Mouse (Mus musculus) Patski (cell line): ENCODE results near the gene H2afz. TPM values are rescaled to one million over a fixed set of nuclear protein-coding genes. Genes with fewer than 3 reads are reported as not detected.

ENCODE experiments used
- ATAC-seq: fragments of 100-300 bp; one replicate; pipeline ENCODE4 v1.8.0; 2021
- CTCF ChIA-PET: fragments of 350-600 bp; sonication (Branson Sonifier 250); formaldehyde crosslinking; loops from one replicate; lab custom pipeline; 2022; ENCODE audit warnings: inconsistent platforms; lab: Charles Lee
- POLR2A ChIA-PET: fragments of 350-600 bp; sonication (Branson Sonifier 250); formaldehyde crosslinking; loops from one replicate; lab custom pipeline; 2022; ENCODE audit warnings: antibody characterized with exemption, inconsistent platforms; lab: Charles Lee
- DNase-seq: peaks from one replicate; pipeline ENCODE4 v3.0.0-alpha.2; 2011; ENCODE audit warnings: low read depth, low spot score
- H3K27me3 ChIP-seq: fragments of 371-371 bp; one replicate; pipeline ENCODE4 v1.5.1; 2021
- CTCF ChIP-seq: fragments of 100-300 bp; IDR thresholded peaks from one replicate; pipeline ENCODE4 v1.5.1; 2021
- in situ Hi-C: fragments of 300-500 bp; cut with MboI; formaldehyde crosslinking; loops from 3 replicates; pipeline ENCODE4 v1.11.1; 2018; ENCODE audit warnings: low pct_unique_long_range_greater_than_20kb, mixed read lengths
- polyA plus RNA-seq: library from polyadenylated mRNA; unstranded; gene quantifications from one replicate; pipeline ENCODE4 v1.2.3, GENCODE M21; 2021

The H2afz gene
- polyA plus RNA-seq, 1 experiment from 2014 or later, result 779 TPM

DNA sequence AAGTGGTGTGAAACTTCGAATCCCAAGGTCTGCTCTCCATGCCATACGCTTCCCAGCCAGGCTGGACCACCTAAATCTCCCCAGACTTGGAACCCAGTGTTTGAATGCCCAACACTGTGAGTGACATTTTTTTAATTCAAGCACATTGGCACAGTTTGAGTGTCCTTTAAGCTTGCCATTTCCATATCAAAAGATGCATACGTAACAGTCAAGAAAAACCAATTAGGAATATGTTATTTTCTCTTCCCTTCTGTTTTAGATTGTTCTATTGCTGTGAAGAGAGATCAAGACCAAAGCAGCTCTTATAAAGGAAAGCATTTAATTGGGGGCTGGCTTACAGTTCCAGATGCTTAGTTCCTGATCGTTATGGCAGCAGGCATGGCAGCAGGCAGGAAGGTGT lies 2.9 kb upstream of the H2afz start:
- no peak for TF ChIP-seq CTCF
- no peak for ATAC-seq
- ChIA-PET POLR2A (interaction anchor here (0.6 to 1.7 kb wide), 2 partner anchors 130 to 929 kb away, joined by 4 to 5 read pairs; no protein-coding TSS in a partner anchor), CTCF (interaction anchor here (0.9 to 1.8 kb wide), 3 partner anchors 16 to 130 kb away, joined by 4 to 6 read pairs (median 4); no protein-coding TSS in a partner anchor)
- no peak for DNase-seq
- H3K27me3 ChIP-seq, result no peaks in the 10 kb centered on the region
- in situ Hi-C loops, result loop anchor here (5.0 kb wide), 1 partner anchor 84 kb away; no protein-coding TSS in a partner anchor

DNA sequence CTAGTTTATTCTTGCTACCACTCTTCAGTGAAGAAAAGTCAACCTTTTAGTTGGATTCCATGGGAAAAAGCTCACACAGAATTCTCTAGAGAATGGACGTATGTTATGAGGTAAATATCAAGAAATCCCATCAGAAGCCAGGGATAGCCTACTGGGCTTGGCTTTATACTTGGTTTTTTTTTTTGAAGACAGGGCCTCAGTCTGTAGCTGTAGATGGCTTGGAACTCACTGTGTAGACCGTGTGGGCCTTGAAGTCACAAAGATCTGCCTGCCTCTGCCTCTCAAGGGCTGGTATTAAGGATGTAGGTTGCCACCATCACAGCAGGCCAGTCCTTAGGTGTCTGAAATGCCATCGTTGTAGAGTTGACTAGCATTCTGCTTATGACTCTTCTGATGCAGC lies 1.7 kb upstream of the H2afz start:
- TF ChIP-seq CTCF, result no peak
- ChIA-PET POLR2A (no interaction called here), CTCF (interaction anchor here (1.7 kb wide), 1 partner anchor 128 kb away, joined by 4 read pairs; no protein-coding TSS in a partner anchor)
- ATAC-seq, result no peak
- H3K27me3 ChIP-seq, result no peaks in the 10 kb centered on the region
- no peak for DNase-seq
- in situ Hi-C loops, result loop anchor here (5.0 kb wide), 1 partner anchor 85 kb away; no protein-coding TSS in a partner anchor

GRCm38 (mm10) chr3:137863330-137864123 lies 760 bp upstream of the H2afz start:
- DNase-seq, result no peak
- ATAC-seq, result no peak
- CTCF ChIA-PET, result interaction anchor here (0.9 to 1.7 kb wide), 5 partner anchors 16 to 280 kb away, joined by 3 to 4 read pairs (median 3); no protein-coding TSS in a partner anchor
- H3K27me3 ChIP-seq, result no peaks in the 10 kb centered on the region
- no peak for TF ChIP-seq CTCF
- in situ Hi-C loops, result loop anchor here (5.0 kb wide), 1 partner anchor 86 kb away; no protein-coding TSS in a partner anchor
- POLR2A ChIA-PET, result interaction anchor here (0.6 to 1.4 kb wide), 2 partner anchors 22 to 57 kb away, joined by 3 to 4 read pairs; no protein-coding TSS in a partner anchor

- POLR2A ChIA-PET, result interaction anchor here (0.5 to 1.6 kb wide), 11 partner anchors 13 to 1031 kb away, joined by 3 to 9 read pairs (median 3); partner anchors contain the start of gene Trmt10a
- in situ Hi-C loops, result loop anchor here (5.0 kb wide), 2 partner anchors 88 to 277 kb away; partner anchors contain the start of genes Mttp and Trmt10a
- no peak for DNase-seq
- CTCF ChIA-PET, result interaction anchor here (0.6 to 1.6 kb wide), 9 partner anchors 11 to 279 kb away, joined by 3 to 7 read pairs (median 3); partner anchors contain the start of gene Mttp
- peak; percentile 29 for ATAC-seq
- no peak for TF ChIP-seq CTCF
- H3K27me3 ChIP-seq, result no peaks in the 10 kb centered on the region
These were observed 998 bp downstream of the H2afz start for GRCm38 (mm10) chr3:137864988-137865982.

DNA sequence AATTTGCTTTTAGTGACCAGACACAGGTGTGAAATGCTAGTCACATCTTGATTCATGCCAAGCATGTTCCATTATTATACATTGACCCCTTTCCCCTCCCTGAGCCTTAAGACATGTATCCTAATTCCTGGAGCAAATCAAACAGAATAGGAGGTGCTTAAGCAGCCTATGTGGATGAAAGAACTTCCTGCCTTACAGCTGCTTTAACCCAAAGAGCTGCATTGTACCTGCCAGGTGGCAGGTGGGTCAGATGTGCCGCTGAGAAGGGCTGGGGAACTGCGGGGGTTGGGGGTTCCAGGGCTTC lies 2.8 kb downstream of the H2afz start:
- ChIA-PET POLR2A (interaction anchor here (0.6 to 2.1 kb wide), 5 partner anchors 10 to 277 kb away, joined by 3 to 14 read pairs (median 3); partner anchors contain the start of gene Trmt10a), CTCF (interaction anchor here (0.9 to 1.3 kb wide), 5 partner anchors 17 to 278 kb away, joined by 3 to 6 read pairs (median 4); partner anchors contain the start of gene Mttp)
- no peak for DNase-seq
- in situ Hi-C loops, result loop anchor here (5.0 kb wide), 1 partner anchor 275 kb away; the partner anchor contains the start of genes Mttp and Trmt10a
- no peak for TF ChIP-seq CTCF
- no peaks in the 10 kb centered on the region for H3K27me3 ChIP-seq
- ATAC-seq, result no peak

GRCm38 (mm10) chr3:137867437-137868093 lies 3.3 kb downstream of the H2afz start, which contains the start of gene Dnajb14:
Dnajb14 (plus strand) TSS chr3:137867675.
- in situ Hi-C loops, result loop anchor here (5.0 kb wide), 1 partner anchor 275 kb away; the partner anchor contains the start of genes Mttp and Trmt10a
- CTCF ChIA-PET, result interaction anchor here (0.8 to 1.3 kb wide), 6 partner anchors 17 to 277 kb away, joined by 3 to 6 read pairs (median 4); partner anchors contain the start of gene Mttp
- ATAC-seq (peak; percentile 22), DNase-seq (no peak)
- no peaks in the 10 kb centered on the region for H3K27me3 ChIP-seq
- POLR2A ChIA-PET, result interaction anchor here (0.6 to 2.1 kb wide), 6 partner anchors 9 to 276 kb away, joined by 3 to 14 read pairs (median 7); partner anchors contain the start of gene Trmt10a
- no peak for TF ChIP-seq CTCF

DNA sequence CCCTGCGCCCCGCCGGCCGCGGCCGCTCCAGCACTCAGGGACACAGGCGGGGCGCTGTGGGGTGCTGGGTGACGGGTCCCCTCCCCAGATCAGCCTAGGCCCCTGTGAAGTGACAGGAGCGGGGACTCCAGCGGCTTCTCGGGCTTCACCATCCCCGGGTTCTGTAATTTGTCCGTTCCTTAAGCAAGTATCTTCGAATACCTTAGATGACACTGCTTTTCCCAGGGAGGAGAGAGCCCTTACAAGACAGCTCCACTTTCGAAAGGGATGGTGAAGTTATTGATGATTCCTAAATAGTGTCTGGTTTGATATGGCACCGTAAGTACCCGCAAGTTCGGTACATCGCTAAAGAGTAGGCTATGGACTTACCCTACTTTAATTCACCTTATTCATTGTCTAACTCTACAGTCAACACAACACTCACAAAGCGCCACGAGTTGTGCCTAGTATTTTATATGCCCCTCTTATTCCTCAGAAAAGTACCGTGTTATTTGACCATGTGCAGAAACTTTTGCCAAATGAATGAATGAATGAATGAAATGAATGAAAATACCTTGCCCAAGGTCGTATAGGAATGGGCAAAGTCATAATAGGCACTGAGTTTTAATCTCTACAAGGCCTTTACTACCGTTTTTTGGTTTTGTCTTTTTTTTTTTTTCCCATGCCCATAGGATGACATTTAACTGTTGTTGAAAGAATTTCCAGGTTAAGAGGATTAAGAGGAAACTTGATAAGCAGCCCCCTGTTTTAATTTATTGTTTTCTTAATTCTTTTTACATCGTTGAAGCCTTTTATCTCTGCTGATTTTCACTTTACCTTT lies 4.0 kb downstream of the H2afz start:
- TF ChIP-seq CTCF, result no peak
- ChIA-PET CTCF (interaction anchor here (0.8 to 1.3 kb wide), 6 partner anchors 18 to 276 kb away, joined by 3 to 5 read pairs (median 4); partner anchors contain the start of gene Mttp), POLR2A (interaction anchor here (0.6 to 2.1 kb wide), 6 partner anchors 8 to 276 kb away, joined by 3 to 14 read pairs (median 7); partner anchors contain the start of gene Trmt10a)
- in situ Hi-C loops, result loop anchor here (5.0 kb wide), 1 partner anchor 274 kb away; the partner anchor contains the start of genes Mttp and Trmt10a
- no peak for DNase-seq
- no peaks in the 10 kb centered on the region for H3K27me3 ChIP-seq
- ATAC-seq, result no peak

DNA sequence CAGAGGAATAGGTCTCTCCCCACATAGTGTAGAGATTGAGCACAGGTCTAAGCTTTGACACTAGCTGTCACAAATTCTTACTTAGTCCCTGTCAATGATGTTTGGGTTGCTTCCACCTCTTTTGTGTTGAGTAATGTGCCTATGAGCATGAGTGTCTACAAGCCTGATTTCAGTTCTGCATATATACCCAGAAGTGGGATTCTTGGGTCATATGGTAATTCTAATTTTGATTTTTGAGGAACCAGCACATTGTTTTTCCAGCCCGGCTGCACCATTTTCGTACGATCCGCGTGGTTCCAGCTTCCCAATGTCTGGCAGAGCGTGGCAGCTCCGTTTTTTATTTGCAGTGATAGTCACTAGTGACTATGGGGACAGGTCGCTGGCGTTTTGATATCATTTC lies 5.1 kb downstream of the H2afz start:
- H3K27me3 ChIP-seq, result no peaks in the 10 kb centered on the region
- CTCF ChIA-PET, result interaction anchor here (0.6 to 1.8 kb wide), 4 partner anchors 9 to 44 kb away, joined by 3 to 7 read pairs (median 4); no protein-coding TSS in a partner anchor
- in situ Hi-C loops, result loop anchor here (5.0 kb wide), 1 partner anchor 273 kb away; the partner anchor contains the start of genes Mttp and Trmt10a
- POLR2A ChIA-PET, result no interaction called here
- DNase-seq (no peak), ATAC-seq (no peak)
- TF ChIP-seq CTCF, result no peak
